Mouse (Mus musculus) MN1 (cell line): ENCODE measurements around the gene Gtpbp1.
"Not testable (repeated sequence)": the region's sequence is repeated elsewhere in the genome, so short reads cannot be mapped to it uniquely, and the experiment has no call there.

Experiments used
- DNase-seq: peaks from one replicate; pipeline ENCODE4 v3.0.0-alpha.2; 2016; ENCODE audit warnings: low spot score

Gene Gtpbp1

GRCm38 (mm10) chr15:79690426-79691022, at the start of gene Gtpbp1:
Gene Gtpbp1, plus strand, starts transcription at chr15:79690845.
- DNase-seq = peak; percentile 100

GRCm38 (mm10) chr15:79641135-79641817, 49.4 kb upstream of the Gtpbp1 start:
- DNase-seq = no peak

GRCm38 (mm10) chr15:79645483-79645882, 45.2 kb upstream of the Gtpbp1 start:
- DNase-seq = no peak

GRCm38 (mm10) chr15:79648130-79648529, 42.5 kb upstream of the Gtpbp1 start:
- no peak for DNase-seq

- DNase-seq = no peak
These were observed 40.1 kb upstream of the Gtpbp1 start for GRCm38 (mm10) chr15:79650569-79650968.

- DNase-seq = no peak
These were observed 39.2 kb upstream of the Gtpbp1 start for GRCm38 (mm10) chr15:79651481-79651880.

- DNase-seq = no peak
These were observed 34.2 kb upstream of the Gtpbp1 start for GRCm38 (mm10) chr15:79656451-79656850.

- peak; percentile 94 for DNase-seq
These were observed 32.7 kb upstream of the Gtpbp1 start for GRCm38 (mm10) chr15:79657837-79658530.

- DNase-seq = peak; percentile 96
These were observed 31.9 kb upstream of the Gtpbp1 start, which contains the start of the genes Fam227a and Cby1 for GRCm38 (mm10) chr15:79658531-79659375. Gene Fam227a, minus strand, starts transcription at chr15:79658956. Gene Cby1, plus strand, starts transcription at chr15:79659199.

GRCm38 (mm10) chr15:79661852-79662251, 28.8 kb upstream of the Gtpbp1 start:
- DNase-seq = peak; percentile 43

- no peak for DNase-seq
These were observed 26.0 kb upstream of the Gtpbp1 start for GRCm38 (mm10) chr15:79664666-79665065.

GRCm38 (mm10) chr15:79669195-79669594, 21.4 kb upstream of the Gtpbp1 start:
- no peak for DNase-seq

GRCm38 (mm10) chr15:79670249-79670971, 20.2 kb upstream of the Gtpbp1 start, which contains the start of gene Tomm22:
Gene Tomm22, plus strand, starts transcription at chr15:79670861.
- DNase-seq = peak; percentile 95

GRCm38 (mm10) chr15:79670972-79671299, 19.7 kb upstream of the Gtpbp1 start:
- DNase-seq = no peak

GRCm38 (mm10) chr15:79671828-79672348, 18.8 kb upstream of the Gtpbp1 start:
- DNase-seq = not testable (repeated sequence)

- DNase-seq = no peak
These were observed 12.7 kb upstream of the Gtpbp1 start for GRCm38 (mm10) chr15:79677936-79678335.

GRCm38 (mm10) chr15:79681973-79682372, 8.7 kb upstream of the Gtpbp1 start:
- DNase-seq = no peak

GRCm38 (mm10) chr15:79683146-79683545, 7.5 kb upstream of the Gtpbp1 start:
- no peak for DNase-seq

GRCm38 (mm10) chr15:79683707-79684465, 6.8 kb upstream of the Gtpbp1 start:
- peak; percentile 59 for DNase-seq

- DNase-seq = no peak
These were observed 6.0 kb upstream of the Gtpbp1 start for GRCm38 (mm10) chr15:79684616-79685015.
